Mouse (Mus musculus) brain, embryonic 14.5 days (tissue): ENCODE results near the gene Tbpl1.

Source experiments
- CTCF ChIP-seq: fragments of 200-500 bp; IDR thresholded peaks from 2 replicates; pipeline ENCODE4 v1.5.1; 2012; ENCODE audit warnings: inconsistent platforms, mild to moderate bottlenecking, moderate library complexity, borderline replicate concordance; ENCODE audit not compliant: insufficient read depth, insufficient read length; ENCODE audit errors: extremely low read depth
- POLR2A ChIP-seq: fragments of 200-500 bp; IDR thresholded peaks from 2 replicates; pipeline ENCODE4 v1.6.1; 2012; ENCODE audit warnings: mild to moderate bottlenecking, inconsistent platforms, borderline replicate concordance; ENCODE audit not compliant: poor library complexity, insufficient read depth, insufficient read length, severe bottlenecking; ENCODE audit errors: extremely low read depth

DNA sequence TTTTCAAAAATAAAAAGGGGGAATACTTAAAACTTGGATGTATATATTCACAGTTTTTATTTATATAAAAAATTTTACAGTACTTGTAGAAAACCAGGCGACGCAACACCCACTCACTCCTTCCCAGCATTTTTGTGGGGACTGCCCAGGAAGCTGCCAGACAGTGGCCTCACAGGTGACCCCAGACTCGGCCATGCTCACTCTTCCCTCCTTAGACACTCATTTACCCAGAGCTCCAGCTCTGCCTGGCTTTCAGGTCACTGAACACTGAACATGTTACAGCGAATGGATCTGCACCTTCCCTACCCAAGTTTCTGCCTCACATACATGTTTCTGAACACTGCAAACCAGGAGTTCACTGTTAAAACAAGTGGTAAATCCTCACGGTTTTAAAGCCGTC lies 27.9 kb downstream of the Tbpl1 start:
- TF ChIP-seq POLR2A, result no peak
- TF ChIP-seq CTCF, result no peak
